Mouse (Mus musculus) liver, adult 2 months (tissue): ENCODE measurements around the gene Nol11.

ENCODE experiments used
- CTCF ChIP-seq: fragments of 200-500 bp; IDR thresholded peaks from 2 replicates; pipeline ENCODE4 v1.5.1; 2011; ENCODE audit warnings: low read depth, low read length, control low read depth
- POLR2A ChIP-seq: fragments of 200-500 bp; IDR thresholded peaks from 2 replicates; pipeline ENCODE4 v1.6.1; 2011; ENCODE audit warnings: low read length, control low read depth; ENCODE audit not compliant: insufficient read depth; ENCODE audit errors: extremely low read depth

DNA sequence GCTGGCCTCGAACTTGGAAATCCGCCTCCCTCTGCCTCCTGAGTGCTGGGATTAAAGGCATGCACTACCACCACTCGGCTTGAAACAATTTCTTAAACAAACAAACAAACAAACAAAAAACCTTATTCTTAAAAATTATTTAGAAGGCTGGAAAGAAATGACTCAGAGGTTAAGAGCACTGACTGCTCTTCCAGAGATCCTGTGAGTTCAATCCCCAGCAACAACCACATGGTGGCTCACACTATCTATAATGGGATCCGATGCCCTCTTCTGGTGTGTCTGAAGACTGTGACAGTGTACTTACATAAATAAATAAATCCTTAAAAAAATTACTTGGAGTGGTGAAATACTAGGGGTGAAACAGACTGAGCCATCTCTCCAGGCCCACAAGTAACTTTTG is 28.0 kb downstream of the Nol11 start:
- TF ChIP-seq CTCF = no peak
- no peak for TF ChIP-seq POLR2A
